Mouse (Mus musculus) T-helper 1 cell (primary cell): ENCODE results near the gene Grin2a.

Experiments
- in situ Hi-C: fragments of 300-600 bp; cut with MboI, MseI; formaldehyde crosslinking; loops from one replicate; pipeline ENCODE4 v1.15.1; 2025; ENCODE audit warnings: high pct_unique_total_duplicates

Gene Grin2a

DNA sequence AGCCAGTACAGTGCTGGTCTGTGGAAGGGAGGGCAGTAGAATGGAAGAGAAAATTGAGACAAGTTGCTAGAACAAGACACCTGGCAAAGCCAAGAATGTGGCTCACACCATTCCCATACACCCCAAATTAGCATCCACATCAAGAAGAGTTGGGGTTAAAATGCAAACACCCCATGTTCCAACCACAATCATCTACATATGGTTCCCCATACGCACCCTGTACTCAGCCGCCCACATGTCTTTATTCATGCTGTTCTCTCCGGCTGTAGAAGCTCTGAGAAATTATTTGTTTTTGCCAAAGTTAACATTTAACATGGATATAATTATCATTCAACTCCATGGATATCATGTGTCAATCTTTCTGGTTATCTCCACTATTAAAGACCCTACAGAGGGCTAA, 22.7 kb downstream of the Grin2a start:
- in situ Hi-C loops, result no loop called here

- in situ Hi-C loops, result no loop called here
Observed at GRCm38 (mm10) chr16:9964469-9964868, 30.9 kb downstream of the Grin2a start.

- in situ Hi-C loops, result no loop called here
Observed at GRCm38 (mm10) chr16:9962482-9962881, 32.9 kb downstream of the Grin2a start.

GRCm38 (mm10) chr16:9959340-9959739, 36.0 kb downstream of the Grin2a start:
- in situ Hi-C loops, result no loop called here

GRCm38 (mm10) chr16:9954266-9954665, 41.1 kb downstream of the Grin2a start:
- in situ Hi-C loops, result no loop called here

DNA sequence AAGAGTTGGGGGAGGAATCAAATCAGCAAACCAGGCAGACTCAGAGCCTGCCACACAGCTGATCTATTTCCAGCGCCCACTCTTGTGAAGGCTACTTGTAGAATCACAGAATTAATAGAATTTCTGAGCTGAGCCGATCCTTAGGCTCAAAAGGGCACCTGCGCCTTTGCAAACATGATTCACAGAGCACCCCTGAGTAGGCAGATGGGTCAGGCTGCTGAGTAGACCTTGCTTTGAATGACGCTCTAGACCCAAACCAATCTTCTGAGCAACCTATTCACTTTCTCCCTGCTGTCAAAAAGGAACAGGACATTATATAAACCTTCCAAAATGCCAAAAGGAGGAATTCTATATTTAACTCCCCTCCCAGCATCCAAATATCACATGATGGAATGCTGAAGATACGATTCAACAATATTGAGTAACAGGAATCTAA, 41.9 kb downstream of the Grin2a start:
- in situ Hi-C loops, result no loop called here

DNA sequence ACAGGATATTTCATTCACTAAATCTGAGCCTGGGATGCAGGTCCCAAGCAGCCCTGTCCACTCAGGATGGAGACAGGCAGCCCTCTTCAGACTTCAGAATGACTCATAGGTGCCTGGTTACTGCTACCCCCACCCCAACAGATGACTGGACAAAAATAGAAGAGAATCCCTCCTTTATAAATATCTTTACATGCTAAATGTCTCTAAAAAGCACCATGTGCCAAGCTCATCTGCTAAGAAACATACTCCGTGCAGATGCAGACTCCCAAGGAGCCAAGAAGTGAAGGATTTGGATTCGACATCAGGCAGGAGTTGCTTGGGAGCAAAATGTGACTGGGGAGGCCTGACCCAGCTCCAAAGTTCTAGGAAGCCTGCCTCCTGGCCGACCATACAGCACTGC, 46.1 kb downstream of the Grin2a start:
- in situ Hi-C loops, result no loop called here

DNA sequence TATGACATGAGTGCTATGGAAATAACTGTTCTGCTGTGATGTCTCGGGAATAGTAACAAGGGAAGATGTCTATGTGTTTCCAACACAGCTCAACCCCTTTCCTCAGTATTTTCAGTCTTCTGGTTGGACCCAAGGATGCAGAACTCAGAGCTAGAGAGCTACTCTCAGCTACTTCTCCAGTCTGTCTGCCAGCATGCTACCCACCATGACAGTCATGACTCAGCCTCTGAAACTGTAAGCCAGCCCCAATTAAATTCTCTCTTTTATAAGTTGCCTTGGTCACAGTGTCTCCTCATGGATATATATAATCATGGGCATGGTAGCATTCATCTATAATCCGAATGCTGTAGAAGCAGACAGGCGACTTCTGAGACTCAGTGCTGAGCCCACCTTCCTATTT, 47.9 kb downstream of the Grin2a start:
- in situ Hi-C loops, result no loop called here

DNA sequence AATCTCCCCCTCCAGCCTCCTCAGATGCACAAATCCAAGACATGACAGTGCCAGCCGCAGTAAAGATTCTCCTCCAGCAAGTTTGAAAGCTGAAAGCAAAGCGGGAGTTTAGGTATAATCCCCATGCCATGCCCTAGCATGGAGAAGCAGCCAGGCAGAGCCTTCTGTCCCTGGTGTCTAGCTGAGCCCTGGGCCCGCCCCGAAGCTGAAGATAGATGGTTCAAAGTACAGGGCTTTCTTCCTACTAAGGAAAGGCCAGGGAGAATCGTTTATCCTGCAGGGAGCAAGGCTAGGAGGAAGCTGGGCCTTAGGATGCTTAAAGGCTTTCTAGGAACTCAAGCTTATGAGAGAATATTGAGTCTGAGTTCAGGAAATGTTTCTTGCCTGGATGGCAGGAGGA, 50.5 kb downstream of the Grin2a start:
- in situ Hi-C loops, result no loop called here

DNA sequence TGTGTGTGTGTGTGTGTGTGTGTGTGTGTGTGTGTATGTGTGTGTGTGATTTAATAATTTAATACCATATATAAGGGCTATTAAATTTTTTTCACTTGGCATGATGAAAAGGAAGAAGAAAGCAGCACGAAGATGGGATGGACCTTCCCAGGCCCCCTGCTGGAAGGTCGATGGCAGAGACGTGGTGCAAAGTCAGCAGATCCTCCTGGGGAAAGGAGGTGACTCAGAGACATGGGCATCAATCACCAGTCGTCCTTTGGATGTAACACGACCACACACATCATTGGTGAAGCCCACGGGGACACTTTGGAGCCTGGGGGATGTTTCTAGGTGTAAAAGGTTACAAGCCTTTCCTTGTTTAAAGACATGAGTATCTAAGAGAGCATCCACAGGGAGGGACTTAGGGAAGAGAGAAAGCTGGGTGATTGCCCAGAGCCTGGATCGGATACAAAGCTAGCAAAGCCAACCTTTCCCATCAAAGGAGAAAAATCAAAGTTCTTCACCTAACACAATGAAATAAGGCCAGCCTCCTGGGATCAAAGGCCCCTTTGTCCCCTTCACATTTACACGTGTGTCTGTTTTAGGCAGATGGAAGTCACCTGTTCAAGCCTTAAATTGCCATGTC, 53.9 kb downstream of the Grin2a start:
- in situ Hi-C loops, result no loop called here

DNA sequence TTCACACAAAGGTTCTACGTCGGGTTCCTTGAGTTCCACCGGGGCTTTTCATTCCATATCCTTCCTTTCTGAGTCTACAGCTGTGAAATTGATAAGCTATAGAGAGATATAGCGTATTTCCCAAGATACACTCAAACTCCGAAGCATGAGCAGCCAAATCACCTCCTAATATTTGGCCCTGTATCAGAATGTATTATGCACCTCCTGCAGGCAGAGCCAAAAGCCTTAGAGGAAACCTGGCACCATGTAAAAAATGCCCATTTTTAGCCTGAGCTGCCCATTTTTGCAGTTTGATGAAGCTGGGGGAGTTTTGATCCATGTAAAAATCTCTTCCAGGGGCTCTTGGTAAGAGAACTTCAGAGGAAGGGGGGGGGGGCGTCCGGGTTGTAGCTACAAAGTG, 54.6 kb downstream of the Grin2a start:
- in situ Hi-C loops, result no loop called here

DNA sequence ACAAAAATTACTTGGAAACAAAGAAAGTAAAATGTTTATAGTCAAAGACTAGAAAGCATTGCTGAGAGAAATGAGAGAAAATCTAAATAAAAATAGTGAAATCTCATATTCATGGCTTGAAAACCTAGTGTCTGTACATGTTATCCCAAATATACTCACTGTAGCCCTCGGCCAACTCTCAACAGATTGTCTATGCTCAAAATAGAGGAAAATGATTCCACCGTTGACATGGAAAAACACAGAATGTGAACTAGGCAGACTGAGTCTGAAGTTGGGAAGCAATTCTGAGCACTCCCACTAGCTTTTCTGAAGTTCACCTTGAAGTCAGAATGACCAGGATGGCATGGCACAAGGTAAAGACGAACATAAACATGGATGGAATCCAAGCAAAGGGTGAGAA, 84.7 kb downstream of the Grin2a start:
- in situ Hi-C loops, result no loop called here

GRCm38 (mm10) chr16:9909225-9909624, 86.1 kb downstream of the Grin2a start:
- in situ Hi-C loops, result no loop called here

GRCm38 (mm10) chr16:9904443-9904842, 90.9 kb downstream of the Grin2a start:
- in situ Hi-C loops, result no loop called here

DNA sequence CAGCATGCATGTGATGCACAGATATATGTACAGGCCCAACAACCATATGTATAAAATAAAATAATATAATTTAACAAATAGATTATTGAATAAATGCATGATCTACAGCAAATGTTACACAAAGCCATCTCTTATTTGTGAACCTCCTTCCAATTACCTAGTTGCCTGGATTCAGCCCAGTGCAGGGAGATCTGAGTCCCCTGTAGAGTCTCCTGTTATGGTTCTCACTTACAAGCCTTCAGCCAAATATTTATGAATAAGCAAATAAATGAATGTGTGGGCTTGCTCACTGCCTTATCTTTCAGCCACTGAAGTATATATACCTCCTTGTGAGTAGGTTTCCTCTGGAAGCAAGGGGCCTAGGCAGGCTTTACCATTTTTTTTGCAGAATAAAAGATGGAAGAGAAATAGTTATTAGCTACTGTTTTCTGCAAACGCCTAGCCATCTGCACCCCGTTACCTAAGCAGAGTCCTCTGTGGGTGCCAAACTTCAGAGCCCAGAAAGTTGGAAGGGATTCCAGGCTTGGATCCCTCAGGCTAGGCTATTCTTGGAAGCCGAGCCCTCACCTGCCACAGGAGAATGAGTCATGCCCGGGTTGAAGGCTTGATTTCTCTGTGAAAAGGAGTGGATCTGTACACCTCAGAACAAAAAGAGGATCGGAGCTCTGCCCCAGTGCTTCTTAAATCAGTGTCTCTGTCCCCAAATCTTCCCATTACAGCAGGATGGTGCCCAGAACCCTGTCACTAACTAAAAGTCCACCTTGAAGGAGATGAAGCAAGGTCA, 92.5 kb downstream of the Grin2a start:
- in situ Hi-C loops, result no loop called here

GRCm38 (mm10) chr16:9901433-9901832, 93.9 kb downstream of the Grin2a start:
- in situ Hi-C loops, result no loop called here

GRCm38 (mm10) chr16:9900996-9901395, 94.4 kb downstream of the Grin2a start:
- in situ Hi-C loops, result no loop called here

DNA sequence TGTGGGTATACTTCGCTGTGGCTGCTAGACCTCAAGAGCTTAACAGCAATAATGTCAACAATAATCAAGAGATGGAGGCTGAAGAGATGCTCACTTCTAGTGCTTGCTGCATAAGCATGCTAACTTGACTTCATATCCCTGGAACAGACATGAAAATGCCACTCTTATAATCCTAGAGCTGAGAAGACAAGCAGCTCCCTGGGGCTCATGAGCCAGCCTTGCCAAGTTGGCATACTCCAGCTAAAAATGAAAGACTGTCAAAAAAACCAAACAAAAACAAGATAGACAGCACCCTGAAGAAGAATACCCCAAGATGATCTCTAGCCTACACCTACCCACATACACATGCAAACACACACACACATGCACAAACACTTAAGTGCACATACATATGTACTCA, 95.2 kb downstream of the Grin2a start:
- in situ Hi-C loops, result no loop called here

DNA sequence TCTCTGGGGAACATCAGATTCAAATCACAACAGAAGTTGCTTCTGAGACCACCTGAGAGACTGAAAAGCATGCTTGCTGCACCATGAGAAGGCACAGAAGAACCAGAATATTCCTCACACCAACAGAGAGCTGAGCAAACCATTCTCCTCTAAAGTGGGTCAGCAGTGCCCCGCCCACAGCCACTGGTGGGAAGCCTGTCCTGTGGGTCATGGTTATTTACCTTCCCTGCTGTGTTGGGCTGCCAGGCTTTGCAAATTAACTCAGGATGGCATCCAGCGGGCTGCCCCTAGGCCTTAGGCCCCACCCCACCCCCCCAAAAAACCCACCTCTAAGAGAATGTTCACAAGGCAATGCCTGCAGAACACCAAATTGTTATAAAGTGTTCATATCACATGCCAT, 96.2 kb downstream of the Grin2a start:
- in situ Hi-C loops, result no loop called here

GRCm38 (mm10) chr16:9895581-9895980, 99.8 kb downstream of the Grin2a start:
- in situ Hi-C loops, result no loop called here

- in situ Hi-C loops, result no loop called here
Observed at GRCm38 (mm10) chr16:9886155-9886554, 109.2 kb downstream of the Grin2a start.

GRCm38 (mm10) chr16:9884141-9884540, 111.2 kb downstream of the Grin2a start:
- in situ Hi-C loops, result no loop called here

DNA sequence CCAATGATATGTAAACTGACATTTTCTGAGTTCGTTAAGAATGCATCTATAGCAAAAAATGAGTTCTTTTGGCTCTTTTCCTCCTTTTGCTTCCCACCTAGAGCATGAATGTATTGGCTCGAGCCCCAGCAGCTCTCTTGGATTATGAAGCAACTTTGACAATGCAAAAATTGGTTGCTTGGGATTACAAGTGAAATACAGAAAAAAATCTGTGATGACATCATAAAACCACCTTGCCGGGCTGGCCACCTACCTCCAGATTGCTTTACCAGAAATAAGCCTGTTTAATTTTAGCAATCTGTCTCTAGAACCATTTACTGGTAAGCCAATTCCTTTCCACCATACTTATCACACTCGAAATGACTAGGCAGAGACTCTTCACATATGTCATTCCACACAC, 112.9 kb downstream of the Grin2a start:
- in situ Hi-C loops, result no loop called here
